Comparison of ENCODE assay signal across 14 mouse cellular contexts in the genomic region with DNA sequence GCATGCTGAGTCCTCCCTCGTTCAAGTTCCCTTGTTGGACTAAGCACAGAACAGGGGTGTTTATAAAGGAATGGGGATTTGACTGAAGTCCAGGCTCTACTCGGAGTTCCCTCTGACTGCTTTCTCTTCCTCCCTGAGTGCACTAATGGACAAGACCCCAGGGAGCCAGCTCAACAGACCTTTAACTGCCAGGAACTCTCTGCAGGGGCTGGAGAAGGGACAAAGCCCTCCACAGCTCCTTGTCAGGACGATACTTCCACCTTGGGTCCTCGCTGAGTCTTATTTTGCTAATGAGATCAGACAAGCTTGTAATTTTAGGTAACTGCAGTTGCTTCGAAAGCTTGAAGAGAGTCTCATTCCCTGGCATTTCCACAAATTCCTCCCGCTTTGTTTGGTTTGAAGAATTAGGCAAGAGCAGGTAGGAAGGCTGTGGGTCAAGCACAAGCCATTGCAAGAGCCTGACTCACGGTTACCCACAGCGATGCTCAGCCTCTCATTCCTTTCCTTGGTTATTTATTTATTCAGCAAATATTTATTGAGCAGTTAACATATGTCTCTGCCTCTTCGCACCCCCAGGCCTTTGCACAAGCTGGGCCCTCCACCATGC.
DNase-seq lines count a peak whose midpoint lies in the region; ATAC-seq and TF ChIP-seq lines count a peak whose summit lies in the region.
"Had no signal": no experiment of that assay in that cellular context is flagged by ENCODE, and none has a peak within 500 bp of the region (broad histone marks: within the 10 kb centered on the region; RNA-seq: fewer than 3 reads in every experiment).

No protein-coding gene starts in this region.

- no peak overlapping the region for H3K9ac ChIP-seq in embryonic facial prominence, embryonic 11.5 days (replicated peaks; ENCODE audit: low read length)
- H3K9ac ChIP-seq: hindbrain, embryonic 13.5 days; liver, embryonic 15.5 days had no signal

- H3K9me3 ChIP-seq in embryonic facial prominence, embryonic 11.5 days (replicated peaks; ENCODE audit: control insufficient read depth, low read length) = no peaks in the 10 kb centered on the region
- H3K9me3 ChIP-seq: hindbrain, embryonic 13.5 days; liver, embryonic 15.5 days had no signal

- peak; percentile 25 for DNase-seq in embryo, embryonic 10.5 days (ENCODE audit: low spot score)
- no peak for DNase-seq in embryo, embryonic 10 days (ENCODE audit: low spot score)
- peak; percentile 28 to 66 for DNase-seq in lung, adult 18-20 months
- DNase-seq in lung, adult 2 months = no peak
- DNase-seq in embryonic facial prominence, embryonic 11.5 days (ENCODE audit: low spot score) = no peak
- DNase-seq in retina, embryonic 14.5 days (ENCODE audit: low spot score) = peak; percentile 83
- DNase-seq in testis, postnatal 14 days (ENCODE audit: low spot score) = no peak
- no peak for DNase-seq in layer of hippocampus, postnatal 25 days (ENCODE audit: extremely low spot score in 1 of 2, low spot score in 1 of 2)
- DNase-seq: left cerebral cortex, postnatal 4 days; right cerebral cortex, postnatal 4 days; thymus, postnatal 36 days had no signal

- no peak for TF ChIP-seq CTCF in lung, adult 2 months (IDR thresholded peaks at IDR 0.05; ENCODE audit: insufficient read depth, low read length)

- no peak overlapping the region for H3K27ac ChIP-seq in embryonic facial prominence, embryonic 11.5 days (replicated peaks; ENCODE audit: low read depth, low read length)
- H3K27ac ChIP-seq: hindbrain, embryonic 13.5 days; liver, embryonic 15.5 days had no signal

- no peak overlapping the region for H3K4me3 ChIP-seq in lung, adult 2 months (replicated peaks; ENCODE audit: extremely low read depth, low read depth, low read length)
- H3K4me3 ChIP-seq in embryonic facial prominence, embryonic 11.5 days (ENCODE audit: low read depth, low read length) = no peak overlapping the region
- H3K4me3 ChIP-seq: hindbrain, embryonic 13.5 days; liver, embryonic 15.5 days had no signal

- WGBS in lung, adult 2 months = 43% methylated on average over 9 of the region's 9 CpGs
- 23% methylated on average over 9 of the region's 9 CpGs for WGBS in embryonic facial prominence, embryonic 11.5 days

- H3K27me3 ChIP-seq in embryonic facial prominence, embryonic 11.5 days (ENCODE audit: control insufficient read depth, insufficient read depth, low read length) = no peaks in the 10 kb centered on the region
- H3K27me3 ChIP-seq: liver, embryonic 15.5 days had no signal

- TF ChIP-seq POLR2A in lung, adult 2 months (IDR thresholded peaks at IDR 0.05; ENCODE audit: borderline replicate concordance, extremely low read depth, low read depth, low read length) = no peak

- no peak overlapping the region for H3K4me2 ChIP-seq in embryonic facial prominence, embryonic 11.5 days (ENCODE audit: low read depth, low read length)
- H3K4me2 ChIP-seq: hindbrain, embryonic 13.5 days; liver, embryonic 15.5 days; midbrain, embryonic 11.5 days had no signal

- H3K4me1 ChIP-seq in lung, adult 2 months (ENCODE audit: control insufficient read depth, insufficient read depth, low read length) = peaks cover 7% of the 10 kb centered on the region; the same call in 1 of the 2 replicates
- H3K4me1 ChIP-seq in embryonic facial prominence, embryonic 11.5 days (ENCODE audit: control insufficient read depth, insufficient read depth, low read length) = peaks cover 7% of the 10 kb centered on the region; the same call in 1 of the 2 replicates

- H3K36me3 ChIP-seq in embryonic facial prominence, embryonic 11.5 days (replicated peaks; ENCODE audit: control insufficient read depth, insufficient read depth, low read depth, low read length) = no peaks in the 10 kb centered on the region
- H3K36me3 ChIP-seq: hindbrain, embryonic 13.5 days; liver, embryonic 15.5 days had no signal

- ATAC-seq in embryonic facial prominence, embryonic 11.5 days (replicated peaks; ENCODE audit: insufficient number of reproducible peaks, low FRiP score, low TSS enrichment, low read depth) = peak; percentile 46; the same call in 1 of the 2 replicates

Comparison
In these comparisons a context has a peak if more than half of its experiments do, and no peak if none do; other contexts are left out.
1. DNase-seq: peak in embryo, embryonic 10.5 days (single experiment), lung, adult 18-20 months (2 of 2) and retina, embryonic 14.5 days (single experiment); none in embryo, embryonic 10 days (single experiment), lung, adult 2 months (single experiment), embryonic facial prominence, embryonic 11.5 days (single experiment), testis, postnatal 14 days (single experiment) and layer of hippocampus, postnatal 25 days (0 of 2).